Mouse (Mus musculus) thymus, postnatal 25 days (tissue): ENCODE data around the gene Klhl20.

Source experiments
- DNase-seq: peaks from one replicate; pipeline ENCODE4 v3.0.0; 2022

The Klhl20 gene

GRCm38 (mm10) chr1:161070352-161071271 is 60.7 kb downstream of the Klhl20 start, which contains the start of the genes Dars2 and Cenpl:
Gene Dars2 (minus strand): TSS chr1:161070658.
Gene Cenpl (plus strand): TSS chr1:161070713.
- DNase-seq: peak; percentile 94

- no peak for DNase-seq
Measured at GRCm38 (mm10) chr1:161063351-161063750, 68.0 kb downstream of the Klhl20 start.

- DNase-seq: no peak
Measured at GRCm38 (mm10) chr1:161057164-161057563, 74.1 kb downstream of the Klhl20 start.

- DNase-seq: no peak
Measured at GRCm38 (mm10) chr1:161046972-161047371, 84.3 kb downstream of the Klhl20 start.

GRCm38 (mm10) chr1:161041261-161042020 is 89.9 kb downstream of the Klhl20 start:
- DNase-seq: no peak

- DNase-seq: no peak
Measured at GRCm38 (mm10) chr1:161040855-161041254, 90.5 kb downstream of the Klhl20 start.

- DNase-seq: no peak
Measured at GRCm38 (mm10) chr1:161040426-161040770, 90.9 kb downstream of the Klhl20 start.

GRCm38 (mm10) chr1:161039741-161040425 is 91.4 kb downstream of the Klhl20 start:
- DNase-seq: no peak

GRCm38 (mm10) chr1:161038968-161039721 is 92.2 kb downstream of the Klhl20 start:
- DNase-seq: no peak
